Mouse (Mus musculus) heart, embryonic 11.5 days (tissue): ENCODE measurements around the gene Lrrc43. TPM values are rescaled to one million over a fixed set of nuclear protein-coding genes. Genes with fewer than 3 reads are reported as not detected.

Experiments
- ATAC-seq: fragments of 200-750 bp; cut with Nextera tagmentation; replicated peaks from 2 replicates; pipeline ENCODE4 v1.8.0; 2017; ENCODE audit warnings: moderate library complexity; ENCODE audit not compliant: insufficient number of reproducible peaks, low FRiP score, low TSS enrichment
- H3K27ac ChIP-seq: fragments of 300-500 bp; sonication (generic); 2 replicates; pipeline ENCODE4 v1.5.1; 2014; ENCODE audit warnings: mild to moderate bottlenecking, low read depth, low read length
- H3K27me3 ChIP-seq: fragments of 300-500 bp; sonication (generic); 2 replicates; pipeline ENCODE4 v1.6.1; 2014; ENCODE audit warnings: mild to moderate bottlenecking, low read length, mixed read lengths; ENCODE audit not compliant: control insufficient read depth, insufficient read depth
- H3K36me3 ChIP-seq: fragments of 300-500 bp; sonication (generic); 2 replicates; pipeline ENCODE4 v1.6.1; 2014; ENCODE audit warnings: mild to moderate bottlenecking, low read length, moderate library complexity, mixed read lengths; ENCODE audit not compliant: control insufficient read depth, insufficient read depth
- H3K4me1 ChIP-seq: fragments of 300-500 bp; sonication (generic); 2 replicates; pipeline ENCODE4 v1.6.1; 2014; ENCODE audit warnings: low read length; ENCODE audit not compliant: control insufficient read depth, insufficient read depth
- H3K4me2 ChIP-seq: fragments of 300-500 bp; sonication (generic); 2 replicates; pipeline ENCODE4 v1.6.1; 2014; ENCODE audit warnings: mild to moderate bottlenecking, moderate library complexity
- H3K4me3 ChIP-seq: fragments of 300-500 bp; sonication (generic); 2 replicates; pipeline ENCODE4 v1.5.1; 2014; ENCODE audit warnings: low read depth, low read length
- H3K9ac ChIP-seq: fragments of 300-500 bp; sonication (generic); 2 replicates; pipeline ENCODE4 v1.6.1; 2014; ENCODE audit warnings: mild to moderate bottlenecking, low read depth, low read length, moderate library complexity
- H3K9me3 ChIP-seq: fragments of 300-500 bp; sonication (generic); replicated peaks from 2 replicates; pipeline ENCODE4 v1.6.1; 2016; ENCODE audit warnings: low read length; ENCODE audit not compliant: control insufficient read depth
- WGBS: fragments of 180-500 bp; shearing (Covaris S2); extraction: QIAGEN DNeasy Blood & Tissue Kit; methylation state at CpG from one replicate; pipeline ENCODE4 v1.1.7; 2014; ENCODE audit not compliant: insufficient replicate concordance; 5-methylcytosine and 5-hydroxymethylcytosine counted together
- microRNA-seq: library from miRNA; unstranded; fragments of <30 nt; microRNA quantifications from one replicate; pipeline ENCODE4, GENCODE M21; 2016; ENCODE audit warnings: borderline number of aligned reads
- polyA plus RNA-seq: library from polyadenylated mRNA; unstranded; fragments of >200 nt; fragmentation: Nextera tagmentation; extraction: Ambion mirVana; gene quantifications from 2 replicates; pipeline ENCODE4 v1.2.1, GENCODE M21; 2014

Lrrc43 gene
- polyA plus RNA-seq, 1 experiment from 2014 or later, result not detected

DNA sequence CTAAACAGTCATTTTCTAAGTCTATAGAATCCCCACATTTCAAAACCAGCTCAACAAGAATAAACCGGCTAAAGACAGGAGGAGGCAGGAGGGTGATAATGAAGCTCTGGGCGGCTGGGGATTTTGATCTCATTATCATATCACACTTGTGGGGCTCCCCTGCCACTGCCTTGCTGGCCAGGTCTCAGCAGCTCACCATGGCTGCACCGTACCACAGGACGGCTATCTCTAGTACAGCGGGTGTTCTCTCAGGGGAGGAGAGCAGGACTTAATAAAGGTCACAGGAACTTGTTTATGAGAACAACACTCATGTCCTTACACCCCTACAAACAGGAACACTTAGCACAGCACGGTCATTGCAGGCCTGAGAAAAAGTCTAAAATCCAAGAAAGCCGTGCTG lies 66.6 kb downstream of the Lrrc43 start:
- H3K9me3 ChIP-seq, result no peaks in the 10 kb centered on the region
- no peak for ATAC-seq
- H3K4me1 ChIP-seq, result no peaks in the 10 kb centered on the region
- H3K4me2 ChIP-seq, result no peak overlapping the region
- H3K27me3 ChIP-seq, result no peaks in the 10 kb centered on the region
- H3K4me3 ChIP-seq, result no peak overlapping the region
- WGBS, result 74% methylated on average over 7 of the region's 7 CpGs
- H3K36me3 ChIP-seq, result peaks cover 7% of the 10 kb centered on the region; the same call in 1 of the 2 replicates
- no peak overlapping the region for H3K9ac ChIP-seq
- no peak overlapping the region for H3K27ac ChIP-seq

DNA sequence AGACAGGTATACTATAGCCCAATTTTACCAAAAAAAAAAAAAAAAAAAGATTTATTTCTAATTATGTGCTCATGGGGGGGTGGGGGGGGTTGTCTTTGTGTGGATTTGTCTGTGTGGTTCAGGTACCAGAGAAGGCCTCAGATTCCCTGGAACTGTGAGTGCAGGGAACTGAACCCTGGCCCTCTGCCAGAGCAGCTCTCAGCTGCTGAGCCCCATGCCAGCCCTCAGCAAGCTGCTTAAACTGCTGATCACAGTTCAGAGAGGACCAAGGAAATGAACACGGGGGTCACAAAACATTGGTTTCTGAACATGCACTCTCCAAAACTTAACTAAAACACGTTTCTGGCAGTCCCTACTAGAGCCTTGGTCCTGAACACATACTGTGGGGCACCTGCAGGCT lies 67.3 kb downstream of the Lrrc43 start:
- Histone ChIP-seq H3K4me1 (no peaks in the 10 kb centered on the region), H3K4me3 (no peak overlapping the region), H3K9me3 (no peaks in the 10 kb centered on the region), H3K27me3 (no peaks in the 10 kb centered on the region), H3K9ac (no peak overlapping the region), H3K4me2 (no peak overlapping the region), H3K27ac (no peak overlapping the region), H3K36me3 (peaks cover 7% of the 10 kb centered on the region)
- no peak for ATAC-seq
- WGBS, result 65% methylated on average over 2 of the region's 2 CpGs

Small RNA genes lying within 50 kb of the gene (microRNA-seq; reads per million reads assigned to microRNA genes)
- gene Mir7647, result 0.47 reads per million

Other genes starting within 250 kb of the Lrrc43 start
- 0.32 and 0.64 TPM in 2 replicates for gene Wdr66, start 237.2 kb upstream of the Lrrc43 start, polyA plus RNA-seq
- gene Bcl7a, start 145.5 kb upstream of the Lrrc43 start, polyA plus RNA-seq, result 15.2 and 16.2 TPM in 2 replicates
- 12.0 and 15.2 TPM in 2 replicates for gene Mlxip, start 94.5 kb upstream of the Lrrc43 start, polyA plus RNA-seq
- not detected in 2 replicates for gene Il31, start 184 bp downstream of the Lrrc43 start, polyA plus RNA-seq
- 0.20 TPM in 1 of 2 replicates, not detected in the other for gene B3gnt4, start 21.2 kb downstream of the Lrrc43 start, polyA plus RNA-seq
- 95.1 and 109 TPM in 2 replicates for gene Diablo, start 34.9 kb downstream of the Lrrc43 start, polyA plus RNA-seq
- gene Gm49027, start 36.2 kb downstream of the Lrrc43 start, polyA plus RNA-seq, result 0.24 and 0.25 TPM in 2 replicates
- 22.0 and 22.4 TPM in 2 replicates for gene Vps33a, start 83.7 kb downstream of the Lrrc43 start, polyA plus RNA-seq
- 45.2 TPM in 2 replicates for gene Clip1, start 195.3 kb downstream of the Lrrc43 start, polyA plus RNA-seq
- gene Zcchc8, start 231.8 kb downstream of the Lrrc43 start, polyA plus RNA-seq, result 64.6 and 65.7 TPM in 2 replicates